Mouse (Mus musculus) lung, postnatal 0 days (tissue): Measurements from ENCODE around the gene Zan. TPM values are rescaled to one million over a fixed set of nuclear protein-coding genes. Genes with fewer than 3 reads are reported as not detected.

Experiments
- ATAC-seq: fragments of 200-750 bp; cut with Nextera tagmentation; 2 replicates; pipeline ENCODE4 v1.8.0; 2017; ENCODE audit warnings: moderate library complexity
- DNase-seq: peaks from one replicate; pipeline ENCODE4 v3.0.0-alpha.2; 2016; ENCODE audit warnings: low spot score
- H3K27ac ChIP-seq: fragments of 300-500 bp; sonication (generic); 2 replicates; pipeline ENCODE4 v1.5.1; 2014; ENCODE audit warnings: antibody characterized with exemption, mild to moderate bottlenecking, low read length, mixed read lengths
- H3K27me3 ChIP-seq: fragments of 300-500 bp; sonication (generic); replicated peaks from 2 replicates; pipeline ENCODE4 v1.6.1; 2014; ENCODE audit warnings: low read length, mixed read lengths; ENCODE audit not compliant: insufficient read depth
- H3K36me3 ChIP-seq: fragments of 300-500 bp; sonication (generic); 2 replicates; pipeline ENCODE4 v1.6.1; 2014; ENCODE audit warnings: low read length, mixed read lengths; ENCODE audit not compliant: insufficient read depth
- H3K4me1 ChIP-seq: fragments of 300-500 bp; sonication (generic); 2 replicates; pipeline ENCODE4 v1.6.1; 2014; ENCODE audit warnings: antibody characterized with exemption, low read depth, low read length, mixed read lengths; ENCODE audit not compliant: insufficient read depth
- H3K4me2 ChIP-seq: fragments of 300-500 bp; sonication (generic); replicated peaks from 2 replicates; pipeline ENCODE4 v1.6.1; 2014; ENCODE audit warnings: low read depth, mild to moderate bottlenecking, low read length, moderate library complexity, mixed read lengths
- H3K4me3 ChIP-seq: fragments of 300-500 bp; sonication (generic); 2 replicates; pipeline ENCODE4 v1.5.1; 2014; ENCODE audit warnings: low read depth, low read length
- H3K9ac ChIP-seq: fragments of 300-500 bp; sonication (generic); replicated peaks from 2 replicates; pipeline ENCODE4 v1.6.1; 2014; ENCODE audit warnings: low read depth, mild to moderate bottlenecking
- H3K9me3 ChIP-seq: fragments of 300-500 bp; sonication (generic); 2 replicates; pipeline ENCODE4 v1.6.1; 2016; ENCODE audit warnings: low read length, mixed read lengths
- CTCF ChIP-seq: IDR thresholded peaks from 2 replicates; pipeline ENCODE4 v1.5.1; 2016; ENCODE audit warnings: antibody characterized with exemption, mild to moderate bottlenecking
- EP300 ChIP-seq: IDR thresholded peaks from 2 replicates; pipeline ENCODE4 v1.6.1; 2016; ENCODE audit warnings: antibody characterized with exemption, mild to moderate bottlenecking, control low read depth
- WGBS: fragments of 180-500 bp; shearing (Covaris S2); extraction: QIAGEN DNeasy Blood & Tissue Kit; methylation state at CpG from one replicate; pipeline ENCODE4 v1.1.7; 2014; 5-methylcytosine and 5-hydroxymethylcytosine counted together
- polyA plus RNA-seq: library from polyadenylated mRNA; unstranded; fragments of >200 nt; fragmentation: Nextera tagmentation; extraction: Ambion mirVana; gene quantifications from 2 replicates; pipeline ENCODE4 v1.2.1, GENCODE M21; 2015

Gene Zan
- polyA plus RNA-seq, 1 experiment from 2014 or later = 0.11 TPM

- Histone ChIP-seq H3K27me3 (no peaks in the 10 kb centered on the region), H3K27ac (no peak overlapping the region), H3K9me3 (no peaks in the 10 kb centered on the region), H3K4me2 (no peak overlapping the region), H3K4me3 (no peak overlapping the region), H3K9ac (no peak overlapping the region), H3K36me3 (no peaks in the 10 kb centered on the region), H3K4me1 (peaks cover 9% of the 10 kb centered on the region)
- ATAC-seq (no peak), DNase-seq (no peak)
- TF ChIP-seq CTCF (peak; percentile 77), EP300 (no peak)
- 78% methylated on average over 11 of the region's 11 CpGs for WGBS
Measured at GRCm38 (mm10) chr5:137512847-137513794, 36.3 kb upstream of the Zan start.

GRCm38 (mm10) chr5:137511706-137512105, 34.8 kb upstream of the Zan start:
- TF ChIP-seq EP300 (no peak), CTCF (no peak)
- no peaks in the 10 kb centered on the region for H3K9me3 ChIP-seq
- no peak overlapping the region for H3K9ac ChIP-seq
- WGBS = 57% methylated on average over 3 of the region's 3 CpGs
- H3K36me3 ChIP-seq = no peaks in the 10 kb centered on the region
- H3K27ac ChIP-seq = no peak overlapping the region
- H3K4me3 ChIP-seq = no peak overlapping the region
- H3K4me2 ChIP-seq = peak overlapping the region; percentile 88
- ATAC-seq (no peak), DNase-seq (no peak)
- H3K27me3 ChIP-seq = no peaks in the 10 kb centered on the region
- H3K4me1 ChIP-seq = peaks cover 9% of the 10 kb centered on the region

- no peak for TF ChIP-seq CTCF
- no peak for TF ChIP-seq EP300
- peaks cover 9% of the 10 kb centered on the region for H3K4me1 ChIP-seq
- ATAC-seq (peak; percentile 63), DNase-seq (no peak)
- WGBS = under 1% methylated on average over 21 of the region's 83 CpGs
- no peaks in the 10 kb centered on the region for H3K27me3 ChIP-seq
- peak overlapping the region; percentile 88 for H3K4me2 ChIP-seq
- peak overlapping the region; percentile 99 for H3K4me3 ChIP-seq
- peak overlapping the region; percentile 92 for H3K9ac ChIP-seq
- no peaks in the 10 kb centered on the region for H3K9me3 ChIP-seq
- H3K27ac ChIP-seq = peak overlapping the region; percentile 87
- no peaks in the 10 kb centered on the region for H3K36me3 ChIP-seq
Measured at GRCm38 (mm10) chr5:137510573-137511390, 33.9 kb upstream of the Zan start.

- H3K9me3 ChIP-seq = no peaks in the 10 kb centered on the region
- WGBS = 3% methylated on average over 13 of the region's 52 CpGs
- H3K4me3 ChIP-seq = peak overlapping the region; percentile 99
- peak overlapping the region; percentile 88 for H3K4me2 ChIP-seq
- H3K9ac ChIP-seq = peak overlapping the region; percentile 92
- no peak for TF ChIP-seq EP300
- no peak for TF ChIP-seq CTCF
- DNase-seq (peak; percentile 81), ATAC-seq (peak; percentile 89)
- H3K36me3 ChIP-seq = no peaks in the 10 kb centered on the region
- H3K4me1 ChIP-seq = peaks cover 9% of the 10 kb centered on the region
- no peaks in the 10 kb centered on the region for H3K27me3 ChIP-seq
- H3K27ac ChIP-seq = peak overlapping the region; percentile 87
Measured at GRCm38 (mm10) chr5:137510014-137510501, 33.2 kb upstream of the Zan start.

GRCm38 (mm10) chr5:137504041-137504440, 27.2 kb upstream of the Zan start:
- ATAC-seq (no peak), DNase-seq (no peak)
- H3K4me1 ChIP-seq = peaks cover 7% of the 10 kb centered on the region; the same call in 1 of the 2 replicates
- no peak overlapping the region for H3K27ac ChIP-seq
- no peaks in the 10 kb centered on the region for H3K9me3 ChIP-seq
- 71% methylated on average over 6 of the region's 6 CpGs for WGBS
- H3K9ac ChIP-seq = no peak overlapping the region
- TF ChIP-seq EP300 (no peak), CTCF (peak; percentile 41; the same call in 1 of the 2 replicates)
- H3K4me2 ChIP-seq = no peak overlapping the region
- H3K4me3 ChIP-seq = no peak overlapping the region
- H3K27me3 ChIP-seq = no peaks in the 10 kb centered on the region
- no peaks in the 10 kb centered on the region for H3K36me3 ChIP-seq

GRCm38 (mm10) chr5:137502667-137503110, 25.8 kb upstream of the Zan start:
- no peaks in the 10 kb centered on the region for H3K27me3 ChIP-seq
- no peaks in the 10 kb centered on the region for H3K9me3 ChIP-seq
- ATAC-seq (peak; percentile 88), DNase-seq (peak; percentile 98)
- no peaks in the 10 kb centered on the region for H3K36me3 ChIP-seq
- H3K4me2 ChIP-seq = peak overlapping the region; percentile 49
- 0 out of 2 replicates have a peak overlapping the region, but pooled peaks have one; percentile 10 for H3K9ac ChIP-seq
- peak overlapping the region; percentile 96 for H3K27ac ChIP-seq
- TF ChIP-seq EP300 = no peak
- peak; percentile 99 for TF ChIP-seq CTCF
- under 1% methylated on average over 30 of the region's 30 CpGs for WGBS
- peak overlapping the region; percentile 72 for H3K4me3 ChIP-seq
- peaks cover 7% of the 10 kb centered on the region; the same call in 1 of the 2 replicates for H3K4me1 ChIP-seq
